Mouse (Mus musculus) heart, adult 18-20 months (tissue): Measurements from ENCODE around the gene Vmn1r148. TPM values are rescaled to one million over a fixed set of nuclear protein-coding genes. Genes with fewer than 3 reads are reported as not detected.
"Not testable (repeated sequence)": the region's sequence is repeated elsewhere in the genome, so short reads cannot be mapped to it uniquely, and the experiment has no call there.

ENCODE experiments used
- DNase-seq, 2 experiments: peaks; one replicate each; pipeline ENCODE4 v3.0.0; 2021 to 2022; ENCODE audit warnings: mixed read lengths in 1 of 2
- long read RNA-seq, 2 experiments: library from polyadenylated mRNA; stranded (forward); transcript quantifications; one replicate each; pipeline ENCODE4 v2.0.0; 2021
- total RNA-seq, 2 experiments: library from RNA; stranded (reverse); gene quantifications; 2 replicates each; pipeline ENCODE4 v1.2.3; 2021

Gene Vmn1r148
- not detected for total RNA-seq
- long read RNA-seq, experiment 1: 0 reads
- long read RNA-seq, experiment 2: 0 reads

GRCm38 (mm10) chr7:22413283-22413682 lies at the start of gene Vmn1r148:
Gene Vmn1r148, plus strand, starts transcription at chr7:22413583.
- not testable (repeated sequence) for DNase-seq

- DNase-seq: not testable (repeated sequence)
Measured at GRCm38 (mm10) chr7:22370939-22371338, 42.4 kb upstream of the Vmn1r148 start, which contains the start of gene Gm8660. Gene Gm8660, minus strand, starts transcription at chr7:22371039.

- DNase-seq: not testable (repeated sequence)
Measured at GRCm38 (mm10) chr7:22438129-22438528, 24.7 kb downstream of the Vmn1r148 start, which contains the start of gene Vmn1r149. Gene Vmn1r149, minus strand, starts transcription at chr7:22438229.

- DNase-seq: not testable (repeated sequence)
Measured at GRCm38 (mm10) chr7:22463975-22464374, 50.6 kb downstream of the Vmn1r148 start, which contains the start of gene Gm10665. Gene Gm10665, minus strand, starts transcription at chr7:22464075.

Other genes starting within 250 kb of the Vmn1r148 start
- not detected for gene Vmn1r142, start 249.5 kb upstream of the Vmn1r148 start, total RNA-seq
- gene Vmn1r143, start 224.2 kb upstream of the Vmn1r148 start, total RNA-seq: not detected
- gene Gm8653, start 212.3 kb upstream of the Vmn1r148 start, total RNA-seq: not detected
- not detected for gene Gm8453, start 184.1 kb upstream of the Vmn1r148 start, total RNA-seq
- gene Gm4187, start 83.9 kb upstream of the Vmn1r148 start, total RNA-seq: not detected
- not detected for gene Gm8660, start 42.5 kb upstream of the Vmn1r148 start, total RNA-seq
- not detected for gene Vmn1r149, start 24.6 kb downstream of the Vmn1r148 start, total RNA-seq
- gene Gm10665, start 50.5 kb downstream of the Vmn1r148 start, total RNA-seq: not detected
- not detected for gene Vmn1r151, start 86.1 kb downstream of the Vmn1r148 start, total RNA-seq
- gene Vmn1r152, start 109.4 kb downstream of the Vmn1r148 start, total RNA-seq: not detected
- gene Gm8677, start 121.3 kb downstream of the Vmn1r148 start, total RNA-seq: not detected
- gene Gm4201, start 151.8 kb downstream of the Vmn1r148 start, total RNA-seq: not detected
- not detected for gene Gm4565, start 174.5 kb downstream of the Vmn1r148 start, total RNA-seq
- not detected for gene Vmn1r155, start 244.4 kb downstream of the Vmn1r148 start, total RNA-seq